Mouse (Mus musculus) kidney, embryonic 16.5 days (tissue): ENCODE measurements at regions not wholly inside any gene's neighbourhood (a gene's known extent, or its start where the extent isn't known, plus 50 kb on each side); places are given as distances from the start of the nearest gene placed in this dataset.

Experiments used
- ATAC-seq: fragments of 200-750 bp; cut with Nextera tagmentation; 2 replicates; pipeline ENCODE4 v1.8.0; 2017; ENCODE audit warnings: moderate TSS enrichment; ENCODE audit not compliant: low FRiP score, low TSS enrichment
- H3K27ac ChIP-seq: fragments of 300-500 bp; sonication (generic); 2 replicates; pipeline ENCODE4 v1.5.1; 2014; ENCODE audit warnings: low read length
- H3K27me3 ChIP-seq: fragments of 300-500 bp; sonication (generic); 2 replicates; pipeline ENCODE4 v1.6.1; 2014; ENCODE audit warnings: low read length, control low read depth, mixed read lengths; ENCODE audit not compliant: insufficient read depth
- H3K36me3 ChIP-seq: fragments of 300-500 bp; sonication (generic); 2 replicates; pipeline ENCODE4 v1.6.1; 2014; ENCODE audit warnings: low read length, control low read depth, mixed read lengths; ENCODE audit not compliant: insufficient read depth
- H3K4me1 ChIP-seq: fragments of 300-500 bp; sonication (generic); 2 replicates; pipeline ENCODE4 v1.6.1; 2014; ENCODE audit warnings: low read length, control low read depth, mixed read lengths; ENCODE audit not compliant: insufficient read depth
- H3K4me2 ChIP-seq: fragments of 300-500 bp; sonication (generic); replicated peaks from 2 replicates; pipeline ENCODE4 v1.6.1; 2014; ENCODE audit warnings: low read depth, low read length
- H3K4me3 ChIP-seq: fragments of 300-500 bp; sonication (generic); 2 replicates; pipeline ENCODE4 v1.5.1; 2014; ENCODE audit warnings: mild to moderate bottlenecking, low read length
- H3K9ac ChIP-seq: fragments of 300-500 bp; sonication (generic); replicated peaks from 2 replicates; pipeline ENCODE4 v1.6.1; 2014; ENCODE audit warnings: low read length
- H3K9me3 ChIP-seq: fragments of 300-500 bp; sonication (generic); 2 replicates; pipeline ENCODE4 v1.6.1; 2016; ENCODE audit warnings: low read length, control low read depth
- WGBS: fragments of 180-500 bp; shearing (Covaris S2); extraction: QIAGEN DNeasy Blood & Tissue Kit; methylation state at CpG from one replicate; pipeline ENCODE4 v1.1.7; 2014; 5-methylcytosine and 5-hydroxymethylcytosine counted together

- 86% methylated on average over 8 of the region's 8 CpGs for WGBS
- ATAC-seq = no peak
- Histone ChIP-seq H3K36me3 (no peaks in the 10 kb centered on the region), H3K4me3 (no peak overlapping the region), H3K27me3 (no peaks in the 10 kb centered on the region), H3K9me3 (peaks cover 4% of the 10 kb centered on the region), H3K27ac (no peak overlapping the region), H3K9ac (no peak overlapping the region), H3K4me2 (no peak overlapping the region), H3K4me1 (peaks cover 28% of the 10 kb centered on the region)
Observed at GRCm38 (mm10) chr13:60431412-60431811, 170.3 kb upstream of the Dapk1 start.

DNA sequence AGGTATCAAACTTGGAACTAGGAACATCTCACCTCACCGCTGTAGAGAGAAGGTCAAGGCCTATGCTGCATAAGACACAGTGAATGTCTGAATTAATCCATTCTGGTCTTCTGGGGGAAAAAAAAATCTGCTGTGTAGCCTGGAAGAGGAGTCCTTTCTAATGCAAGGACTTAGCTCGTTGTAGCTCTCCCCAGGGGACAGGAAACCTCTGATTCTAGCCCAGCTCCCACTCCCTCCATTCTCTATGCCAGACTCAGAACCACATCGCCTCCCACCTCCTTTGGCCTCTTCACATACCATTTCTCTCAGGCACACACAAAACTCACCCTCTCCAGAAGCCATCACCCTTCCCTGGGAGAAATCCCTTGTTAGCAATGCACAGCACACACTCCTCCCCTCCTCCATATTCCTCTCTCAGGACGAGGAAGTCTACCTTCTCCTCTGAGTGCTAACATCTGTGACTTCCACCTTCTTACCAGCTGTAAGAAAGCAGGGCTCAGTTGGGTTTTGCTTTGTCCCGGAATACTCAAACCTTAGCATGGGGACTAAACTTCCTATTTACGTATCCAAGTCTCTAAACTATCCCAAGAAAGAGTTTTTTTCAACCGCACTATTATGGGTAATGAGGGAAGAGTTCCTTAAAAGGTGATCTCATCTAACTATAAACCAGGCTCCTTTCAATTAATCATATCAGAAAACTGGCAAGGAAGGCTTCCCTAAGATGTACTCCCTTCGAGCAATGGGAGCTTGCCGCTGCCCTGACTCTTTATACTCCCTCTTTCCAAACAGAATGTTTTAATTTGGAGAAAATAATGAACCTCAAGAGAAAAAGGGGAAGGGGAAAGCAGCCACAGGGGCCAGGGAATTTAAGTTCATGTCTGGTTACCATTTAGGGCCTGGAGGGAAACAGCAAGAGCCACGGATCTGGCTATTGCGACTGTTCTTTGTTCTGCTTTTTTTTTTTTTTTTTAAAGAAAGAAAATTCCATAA, 167.2 kb upstream of the Dapk1 start:
- no peaks in the 10 kb centered on the region for H3K36me3 ChIP-seq
- H3K4me1 ChIP-seq = peaks cover 12% of the 10 kb centered on the region; the same call in 1 of the 2 replicates
- H3K9ac ChIP-seq = no peak overlapping the region
- no peaks in the 10 kb centered on the region for H3K27me3 ChIP-seq
- 54% methylated on average over 11 of the region's 11 CpGs for WGBS
- no peak for ATAC-seq
- H3K4me3 ChIP-seq = no peak overlapping the region
- H3K27ac ChIP-seq = peak overlapping the region; percentile 65
- no peak overlapping the region for H3K4me2 ChIP-seq
- H3K9me3 ChIP-seq = peaks cover 4% of the 10 kb centered on the region

DNA sequence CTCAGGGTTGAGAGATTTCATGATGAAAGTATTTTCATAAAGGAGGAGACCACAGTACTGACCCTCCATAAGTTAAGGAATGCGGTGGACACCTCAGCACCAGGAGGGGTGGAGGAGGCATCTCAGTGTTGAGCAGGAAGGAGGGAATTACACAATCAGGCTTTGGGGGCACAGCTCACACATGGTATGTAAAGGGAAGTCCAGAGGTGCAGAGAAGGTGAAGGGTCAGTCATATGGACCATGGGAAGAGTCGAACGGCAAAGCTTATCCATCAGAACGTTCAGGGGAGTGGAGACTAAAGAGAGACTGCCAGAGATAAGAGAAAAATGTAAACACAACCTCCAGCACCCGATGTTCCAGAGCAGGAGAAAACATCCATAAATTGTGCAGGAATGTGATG, 166.4 kb upstream of the Dapk1 start:
- Histone ChIP-seq H3K4me3 (no peak overlapping the region), H3K36me3 (no peaks in the 10 kb centered on the region), H3K27ac (peak overlapping the region; percentile 37; the same call in 1 of the 2 replicates), H3K27me3 (no peaks in the 10 kb centered on the region), H3K4me1 (peaks cover 16% of the 10 kb centered on the region; the same call in 1 of the 2 replicates), H3K4me2 (no peak overlapping the region), H3K9me3 (peaks cover 4% of the 10 kb centered on the region), H3K9ac (no peak overlapping the region)
- WGBS = 26% methylated on average over 5 of the region's 5 CpGs
- 0 out of 2 replicates have a peak, but pooled peaks have one; percentile 35 for ATAC-seq

DNA sequence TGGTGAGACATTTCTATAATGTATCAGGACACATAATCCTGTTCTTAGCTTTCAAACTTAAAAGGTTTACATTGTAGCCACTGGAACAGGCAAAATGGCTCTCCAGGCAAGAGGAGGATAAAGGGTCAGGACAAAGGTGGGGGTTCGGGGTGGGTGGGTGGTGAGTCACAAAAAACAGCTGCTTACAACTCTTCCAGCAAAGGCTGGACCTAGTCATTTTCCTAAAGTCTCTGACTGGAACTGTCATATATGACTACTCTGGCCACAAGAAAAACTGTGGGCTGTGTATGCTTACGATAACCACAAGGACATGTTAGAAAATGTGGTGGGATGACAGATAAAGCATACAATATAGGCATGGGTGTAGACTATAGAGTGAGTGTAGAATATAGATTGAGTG, 163.6 kb upstream of the Dapk1 start:
- no peak overlapping the region for H3K4me3 ChIP-seq
- H3K4me1 ChIP-seq = peaks cover 25% of the 10 kb centered on the region
- no peak overlapping the region for H3K9ac ChIP-seq
- ATAC-seq = no peak
- H3K27me3 ChIP-seq = no peaks in the 10 kb centered on the region
- no peak overlapping the region for H3K4me2 ChIP-seq
- no peak overlapping the region for H3K27ac ChIP-seq
- H3K9me3 ChIP-seq = peaks cover under 1% of the 10 kb centered on the region; the same call in 1 of the 2 replicates
- WGBS = 93% methylated on average over 2 of the region's 2 CpGs
- no peaks in the 10 kb centered on the region for H3K36me3 ChIP-seq

- Histone ChIP-seq H3K4me2 (no peak overlapping the region), H3K9me3 (peaks cover 3% of the 10 kb centered on the region; the same call in 1 of the 2 replicates), H3K27ac (no peak overlapping the region), H3K9ac (no peak overlapping the region), H3K4me1 (peaks cover 15% of the 10 kb centered on the region), H3K27me3 (no peaks in the 10 kb centered on the region), H3K36me3 (no peaks in the 10 kb centered on the region), H3K4me3 (no peak overlapping the region)
- no peak for ATAC-seq
- 24% methylated on average over 3 of the region's 3 CpGs for WGBS
Observed at GRCm38 (mm10) chr13:60440586-60440985, 161.2 kb upstream of the Dapk1 start.

DNA sequence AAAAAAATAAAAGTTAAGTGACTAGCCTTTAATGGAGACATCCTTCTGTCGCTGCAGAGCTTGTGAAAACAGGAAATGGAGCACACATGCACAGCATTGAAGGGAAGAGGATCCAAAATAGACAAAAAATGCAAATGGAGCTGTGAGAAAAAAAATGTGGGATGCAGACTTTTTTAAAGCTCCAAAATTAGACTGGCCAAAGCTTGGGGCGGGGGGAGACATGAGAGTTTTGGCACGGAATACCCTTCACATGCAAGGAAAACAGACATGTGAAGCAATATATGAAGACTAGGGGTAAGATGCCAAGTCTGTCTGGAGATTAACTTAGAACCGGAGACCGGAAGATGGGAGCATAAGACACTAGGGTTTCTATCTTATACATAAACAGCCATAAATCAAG, 156.6 kb upstream of the Dapk1 start:
- no peak overlapping the region for H3K9ac ChIP-seq
- H3K27ac ChIP-seq = 0 out of 2 replicates have a peak overlapping the region, but pooled peaks have one; percentile 18
- no peaks in the 10 kb centered on the region for H3K27me3 ChIP-seq
- peaks cover 12% of the 10 kb centered on the region; the same call in 1 of the 2 replicates for H3K4me1 ChIP-seq
- ATAC-seq = no peak
- peaks cover 3% of the 10 kb centered on the region; the same call in 1 of the 2 replicates for H3K9me3 ChIP-seq
- H3K4me3 ChIP-seq = no peak overlapping the region
- 51% methylated on average over 5 of the region's 5 CpGs for WGBS
- no peaks in the 10 kb centered on the region for H3K36me3 ChIP-seq
- no peak overlapping the region for H3K4me2 ChIP-seq

- 43% methylated on average over 5 of the region's 5 CpGs for WGBS
- Histone ChIP-seq H3K4me2 (no peak overlapping the region), H3K4me1 (0 out of 2 replicates have a peak, but pooled peaks cover 10% of the 10 kb centered on the region), H3K27ac (no peak overlapping the region), H3K36me3 (no peaks in the 10 kb centered on the region), H3K27me3 (no peaks in the 10 kb centered on the region), H3K9me3 (peaks cover 3% of the 10 kb centered on the region; the same call in 1 of the 2 replicates), H3K9ac (no peak overlapping the region), H3K4me3 (no peak overlapping the region)
- no peak for ATAC-seq
Observed at GRCm38 (mm10) chr13:60446926-60447325, 154.8 kb upstream of the Dapk1 start.

- Histone ChIP-seq H3K36me3 (no peaks in the 10 kb centered on the region), H3K27me3 (no peaks in the 10 kb centered on the region), H3K27ac (peak overlapping the region; percentile 44), H3K4me1 (peaks cover 19% of the 10 kb centered on the region; the same call in 1 of the 2 replicates), H3K4me2 (no peak overlapping the region), H3K9ac (no peak overlapping the region), H3K4me3 (no peak overlapping the region), H3K9me3 (no peaks in the 10 kb centered on the region)
- 37% methylated on average over 10 of the region's 10 CpGs for WGBS
- peak; percentile 85 for ATAC-seq
Observed at GRCm38 (mm10) chr13:60450721-60451506, 150.8 kb upstream of the Dapk1 start.

- H3K27me3 ChIP-seq = no peaks in the 10 kb centered on the region
- peaks cover 16% of the 10 kb centered on the region; the same call in 1 of the 2 replicates for H3K4me1 ChIP-seq
- WGBS = 90% methylated on average over 9 of the region's 9 CpGs
- H3K9me3 ChIP-seq = no peaks in the 10 kb centered on the region
- no peaks in the 10 kb centered on the region for H3K36me3 ChIP-seq
- no peak overlapping the region for H3K4me2 ChIP-seq
- H3K27ac ChIP-seq = peak overlapping the region; percentile 64; the same call in 1 of the 2 replicates
- H3K9ac ChIP-seq = no peak overlapping the region
- no peak overlapping the region for H3K4me3 ChIP-seq
- no peak for ATAC-seq
Observed at GRCm38 (mm10) chr13:60453821-60454483, 147.8 kb upstream of the Dapk1 start.
